21 mouse cellular contexts compared by ENCODE assay signal in the genomic region with DNA sequence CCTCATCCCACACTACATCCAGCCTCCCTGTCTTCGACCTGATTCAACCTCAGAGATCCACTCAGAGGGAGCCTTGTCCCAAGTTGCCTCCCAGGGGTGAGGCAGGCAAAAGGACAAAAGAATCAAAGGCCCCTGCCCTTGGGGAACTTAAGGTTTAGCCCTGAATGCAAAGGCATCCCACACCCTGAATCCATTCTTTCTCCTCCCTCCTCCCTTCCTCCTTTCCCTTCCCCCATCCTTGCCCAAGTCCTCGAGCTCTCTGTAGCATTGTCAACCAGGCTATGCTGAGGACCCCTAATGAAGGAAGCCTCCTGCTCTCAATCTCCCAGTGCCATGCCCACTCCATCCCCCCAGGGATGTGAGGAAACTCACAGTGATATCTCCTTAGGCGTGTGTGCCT.
"Had no signal": no experiment of that assay in that cellular context is flagged by ENCODE, and none has a peak within 500 bp of the region (broad histone marks: within the 10 kb centered on the region; RNA-seq: fewer than 3 reads in every experiment).

No protein-coding gene starts in this region.

- H3K27ac ChIP-seq: kidney, embryonic 15.5 days; limb, embryonic 12.5 days; limb, embryonic 15.5 days; liver, embryonic 14.5 days; midbrain, embryonic 10.5 days; neural tube, embryonic 12.5 days; neural tube, embryonic 15.5 days had no signal

- ATAC-seq: liver, postnatal 0 days; lung, postnatal 0 days had no signal

- H3K36me3 ChIP-seq: kidney, embryonic 15.5 days; limb, embryonic 12.5 days; limb, embryonic 15.5 days; midbrain, embryonic 10.5 days; neural tube, embryonic 12.5 days; neural tube, embryonic 15.5 days had no signal

- H3K4me1 ChIP-seq: megakaryocyte, embryonic 14.5 days; neural tube, embryonic 12.5 days had no signal

- H3K4me2 ChIP-seq: kidney, embryonic 15.5 days; limb, embryonic 12.5 days; limb, embryonic 15.5 days; liver, embryonic 11.5 days; lung, embryonic 14.5 days; neural tube, embryonic 12.5 days; neural tube, embryonic 15.5 days had no signal

- H3K4me3 ChIP-seq: kidney, embryonic 15.5 days; limb, embryonic 12.5 days; limb, embryonic 15.5 days; megakaryocyte, embryonic 14.5 days; midbrain, embryonic 10.5 days; neural tube, embryonic 12.5 days; neural tube, embryonic 15.5 days had no signal

- H3K9ac ChIP-seq: kidney, embryonic 15.5 days; limb, embryonic 12.5 days; limb, embryonic 15.5 days; liver, embryonic 14.5 days; liver, postnatal 0 days; lung, embryonic 14.5 days; neural tube, embryonic 12.5 days; neural tube, embryonic 15.5 days had no signal

- DNase-seq: kidney, adult 2 months; kidney, postnatal 10 days; kidney, postnatal 4 days; left cerebral cortex, postnatal 4 days; liver, postnatal 0 days; lung, embryonic 14.5 days; midbrain, embryonic 14.5 days; right cerebral cortex, adult 18-20 months; right cerebral cortex, postnatal 14 days; right cerebral cortex, postnatal 4 days; thymus, postnatal 25 days had no signal

- H3K9me3 ChIP-seq: kidney, embryonic 15.5 days; limb, embryonic 15.5 days; megakaryocyte, embryonic 14.5 days; midbrain, embryonic 10.5 days; neural tube, embryonic 12.5 days; neural tube, embryonic 15.5 days had no signal

- H3K27me3 ChIP-seq: kidney, embryonic 15.5 days; limb, embryonic 15.5 days; neural tube, embryonic 12.5 days; neural tube, embryonic 15.5 days had no signal
